Mouse (Mus musculus) liver, embryonic 14.5 days (tissue): ENCODE measurements around the gene Dld.

ENCODE experiments used
- CTCF ChIP-seq: IDR thresholded peaks from 2 replicates; pipeline ENCODE4 v1.5.1; 2016; ENCODE audit warnings: antibody characterized with exemption, low read depth, control low read depth
- EP300 ChIP-seq: IDR thresholded peaks from 2 replicates; pipeline ENCODE4 v1.6.1; 2016; ENCODE audit warnings: antibody characterized with exemption, low read depth

DNA sequence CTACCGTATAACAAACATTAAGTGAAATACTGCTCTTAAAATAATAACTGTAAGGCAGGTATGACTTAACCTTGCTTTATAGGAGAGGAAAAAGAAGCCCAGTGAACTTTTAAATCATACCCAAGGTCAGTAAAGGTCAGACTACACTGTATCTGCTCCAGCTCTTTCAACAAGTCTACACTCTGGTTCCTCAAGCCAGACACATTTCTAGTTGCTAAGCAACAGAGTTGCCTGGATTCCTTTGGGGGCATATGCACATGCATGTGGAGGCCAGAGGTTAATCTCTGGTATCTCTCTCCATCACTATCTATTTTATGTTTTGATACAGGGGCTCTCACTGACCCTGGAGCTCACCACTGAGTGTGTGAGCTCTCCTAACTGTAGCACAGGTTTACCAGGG is 17.9 kb upstream of the Dld start:
- TF ChIP-seq CTCF = no peak
- no peak for TF ChIP-seq EP300
